Mouse (Mus musculus) heart, postnatal 25 days (tissue): ENCODE measurements around the gene Tmem251. TPM values are rescaled to one million over a fixed set of nuclear protein-coding genes. Genes with fewer than 3 reads are reported as not detected.

Source experiments
- DNase-seq: peaks from one replicate; pipeline ENCODE4 v3.0.0; 2022; ENCODE audit warnings: low spot score
- intact Hi-C: fragments of 180-260 bp; cut with DNase I; formaldehyde crosslinking; loops from one replicate; pipeline ENCODE4 v1.15.1; 2025
- total RNA-seq, 2 experiments: library from RNA; stranded (reverse); gene quantifications; 2 replicates each; pipeline ENCODE4 v1.2.3; 2021

Gene Tmem251
- total RNA-seq, 2 experiments from 2014 or later: 3.3 to 3.9 TPM

DNA sequence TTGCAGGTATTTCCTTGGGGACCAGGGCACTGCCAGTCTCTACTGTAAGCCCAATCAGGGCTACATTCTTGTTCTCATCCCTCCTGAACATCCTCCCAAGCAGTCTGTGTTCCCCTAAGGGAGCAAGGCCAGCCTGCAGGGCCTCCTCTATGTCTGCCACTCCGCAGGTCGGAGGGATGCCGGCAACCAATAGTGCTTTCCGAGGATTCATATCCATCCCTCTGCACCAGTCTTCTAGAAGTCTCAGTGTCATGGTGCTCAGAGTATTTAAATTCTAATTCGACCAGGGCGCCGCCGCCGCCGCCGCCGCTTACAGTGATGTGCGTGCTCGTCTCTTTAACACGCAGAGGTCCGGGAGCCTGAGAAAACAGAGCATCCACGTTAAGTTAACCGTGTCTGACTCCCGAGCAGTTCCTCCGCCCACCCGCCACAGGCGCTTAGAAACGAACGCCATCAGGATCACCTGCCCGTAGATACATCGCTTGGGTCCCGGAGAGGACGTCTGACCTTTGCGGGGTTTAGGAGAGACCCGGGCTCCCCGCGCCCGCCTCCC is 450 bp upstream of the Tmem251 start:
- no peak for DNase-seq
- intact Hi-C loops: loop anchor here (2.0 to 5.0 kb wide), 2 partner anchors 14 to 134 kb away; partner anchors contain the start of genes Btbd7, Gm28051, Gon7 and Ubr7

DNA sequence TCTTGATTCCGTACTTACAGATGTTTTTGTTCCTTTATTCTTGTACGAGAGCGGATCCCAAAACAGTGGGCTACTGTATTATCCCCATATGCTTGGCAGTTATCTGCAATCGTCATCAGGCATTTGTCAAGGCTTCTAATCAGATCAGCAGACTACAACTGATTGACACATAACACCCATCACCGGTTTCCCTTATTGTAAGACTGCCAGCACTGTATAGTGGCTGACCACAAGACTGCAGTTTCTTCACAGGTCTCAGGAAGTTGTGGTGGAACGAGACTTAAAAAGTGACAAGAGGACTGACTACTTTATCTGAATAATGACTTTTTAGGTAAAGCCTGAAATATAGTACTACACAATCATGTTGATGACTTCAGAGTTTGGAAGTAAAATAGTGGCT is 1.3 kb downstream of the Tmem251 start:
- intact Hi-C loops: loop anchor here (5.0 kb wide), 1 partner anchor 132 kb away; the partner anchor contains the start of gene Btbd7
- no peak for DNase-seq

DNA sequence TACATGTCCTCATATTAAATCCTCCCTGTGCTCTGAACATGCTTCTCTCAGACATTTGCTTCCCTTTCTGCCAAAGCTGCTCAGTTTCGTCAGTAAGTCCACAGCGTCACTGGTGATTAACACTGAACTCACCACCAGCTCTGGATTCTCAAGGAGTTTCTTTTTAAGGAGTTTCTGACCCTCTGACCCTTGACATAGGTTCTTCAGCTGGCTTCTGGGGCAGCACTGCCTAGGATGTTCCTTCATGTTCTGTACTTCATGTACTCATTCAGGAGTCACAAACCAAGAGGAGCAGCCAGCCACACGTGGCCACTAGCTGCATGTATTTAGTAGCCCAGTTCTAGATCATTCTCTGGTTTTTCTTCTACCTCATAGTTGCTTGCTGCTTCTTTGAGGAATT is 4.7 kb downstream of the Tmem251 start:
- intact Hi-C loops: no loop called here
- no peak for DNase-seq

DNA sequence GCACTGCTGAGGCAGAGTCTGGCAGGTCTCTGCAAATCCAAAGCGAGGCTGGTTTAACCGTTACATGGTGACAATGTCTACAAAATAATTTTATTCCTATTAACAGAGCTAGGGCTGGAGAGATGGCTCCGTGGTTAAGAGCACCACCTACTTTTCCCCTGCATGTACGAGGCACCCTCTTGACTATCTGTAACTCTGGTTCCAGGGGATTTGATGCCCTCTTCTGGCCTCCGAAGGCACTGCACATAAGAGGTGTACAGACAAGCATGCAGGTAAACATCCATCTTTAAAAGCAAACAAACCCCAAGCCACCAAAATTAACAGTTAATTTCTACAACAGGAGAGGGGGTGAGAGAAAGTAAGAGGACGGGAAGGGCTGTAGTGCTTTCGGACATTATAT is 12.7 kb downstream of the Tmem251 start:
- intact Hi-C loops: loop anchor here (2.0 kb wide), 1 partner anchor 14 kb away; the partner anchor contains the start of genes Moap1 and Tmem251
- no peak for DNase-seq

DNA sequence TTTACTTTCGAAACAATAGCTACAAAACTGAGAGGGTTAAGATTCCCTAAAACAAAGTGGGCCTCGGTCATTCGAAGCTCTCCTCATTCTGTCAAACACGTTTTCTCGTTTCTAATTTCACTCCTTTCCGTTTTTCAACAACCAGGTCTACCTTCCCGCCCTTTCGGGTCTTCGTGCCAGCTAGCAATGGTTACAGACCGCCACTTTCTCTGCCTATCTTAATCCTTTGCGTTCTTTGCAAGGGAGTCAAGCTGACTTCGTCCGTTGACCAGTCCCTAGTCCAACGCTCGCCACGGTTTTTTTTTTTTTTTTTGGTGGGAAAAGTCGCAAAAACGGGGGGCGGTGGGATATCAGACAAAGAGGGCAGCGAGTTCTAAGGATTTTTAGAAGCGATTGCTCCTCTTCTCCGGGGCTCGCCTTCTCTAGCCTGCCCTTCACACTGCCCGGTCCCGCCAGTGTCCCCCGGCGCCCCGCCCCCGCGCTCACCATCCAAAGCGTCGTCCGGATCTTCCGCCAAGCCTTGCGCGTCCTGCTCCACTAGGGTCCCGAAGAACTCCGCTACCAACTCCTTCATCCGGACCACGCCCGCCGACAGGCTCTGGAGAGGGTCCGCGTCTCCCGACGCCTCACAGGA is 13.6 kb downstream of the Tmem251 start:
- DNase-seq: no peak
- intact Hi-C loops: loop anchor here (2.0 kb wide), 1 partner anchor 14 kb away; the partner anchor contains the start of genes Moap1 and Tmem251

DNA sequence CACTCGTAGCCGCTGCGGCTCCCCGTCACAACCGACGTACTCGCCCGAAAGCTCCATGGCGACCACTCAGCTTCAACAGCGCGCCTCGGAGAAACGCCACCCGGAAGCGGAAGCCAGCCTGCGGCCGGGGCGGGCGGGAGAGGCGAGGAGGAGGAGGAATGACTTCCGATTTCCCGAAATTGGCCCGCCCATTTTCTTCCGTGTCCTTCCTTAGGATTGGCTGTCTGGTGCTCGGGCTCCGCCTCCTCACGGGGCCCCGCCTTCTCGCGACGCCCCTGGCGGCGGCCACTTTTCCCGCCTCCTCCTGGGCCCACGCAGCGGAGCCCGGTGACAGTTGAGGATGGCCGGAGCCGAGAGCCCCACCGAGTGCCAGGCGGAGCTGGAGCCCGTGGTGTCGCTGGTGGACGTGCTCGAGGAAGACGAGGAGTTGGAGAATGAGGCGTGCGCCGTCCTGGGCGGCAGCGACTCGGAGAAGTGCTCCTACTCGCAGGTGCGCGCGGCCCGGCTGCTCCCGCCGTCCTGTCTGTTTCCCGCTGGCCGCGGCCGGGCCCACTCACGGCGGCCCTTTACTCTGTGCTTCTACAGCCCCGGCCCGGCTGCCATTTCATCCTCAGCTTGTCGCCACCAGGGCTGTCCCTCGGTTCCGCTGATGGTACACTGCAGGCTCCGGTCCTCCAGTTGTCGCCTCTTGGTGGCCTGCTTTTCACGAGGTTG is 14.3 kb downstream of the Tmem251 start, which contains the start of the genes Gm28051, Gon7 and Ubr7:
TSS of gene Gm28051 (minus strand) at position 77 of the 714 bp plus-strand sequence.
TSS of gene Gon7 (minus strand) at position 115 of the 714 bp plus-strand sequence.
TSS of gene Ubr7 (plus strand) at position 279 of the 714 bp plus-strand sequence.
- intact Hi-C loops: loop anchor here (2.0 kb wide), 2 partner anchors 15 to 121 kb away; partner anchors contain the start of genes Btbd7, Moap1 and Tmem251

DNA sequence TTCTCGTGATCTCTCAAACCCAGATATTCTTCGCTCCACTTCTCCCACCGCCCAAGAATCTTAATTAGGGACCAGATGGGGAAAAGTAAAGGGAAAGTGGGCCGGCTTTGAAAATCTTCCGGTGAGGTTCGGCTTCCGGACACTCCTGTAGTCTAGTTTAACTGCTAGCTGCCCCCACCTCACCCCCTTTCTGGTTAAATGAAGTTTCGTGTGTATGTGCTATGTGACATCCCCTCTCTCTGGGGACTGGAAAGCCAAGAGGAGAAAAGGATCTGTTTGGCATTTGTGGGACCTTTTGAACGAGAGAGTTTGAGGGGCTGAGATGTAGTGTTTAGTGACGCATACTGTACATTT is 14.8 kb downstream of the Tmem251 start, which contains the start of gene Gm20604:
TSS of gene Gm20604 (minus strand) at position 270 of the 354 bp plus-strand sequence.
- intact Hi-C loops: loop anchor here (2.0 kb wide), 1 partner anchor 120 kb away; the partner anchor contains the start of gene Btbd7

More for the DNA sequence above, 14.3 kb downstream of the Tmem251 start, which contains the start of the genes Gm28051, Gon7 and Ubr7:
- peak; percentile 94 for DNase-seq

DNA sequence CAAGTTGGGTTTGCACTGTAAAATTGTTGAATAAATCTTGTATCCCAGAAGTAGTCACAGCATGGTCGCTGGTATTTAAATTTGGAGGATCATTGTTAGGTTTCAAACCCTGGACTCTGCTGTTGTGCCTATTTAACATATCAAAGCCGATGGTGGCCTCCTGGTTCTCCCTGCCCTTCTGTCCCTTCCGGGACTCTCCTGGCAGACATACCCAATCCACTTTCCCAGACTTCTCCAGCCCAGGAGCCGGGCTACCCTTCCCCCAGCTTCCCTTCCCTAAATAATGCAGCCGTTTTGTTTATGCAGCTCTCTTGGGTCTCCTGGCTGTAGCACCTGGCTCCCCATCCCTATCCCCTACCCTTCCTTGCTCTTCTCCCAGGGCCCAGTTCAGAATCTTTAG is 15.4 kb downstream of the Tmem251 start:
- intact Hi-C loops: loop anchor here (2.0 kb wide), 1 partner anchor 120 kb away; the partner anchor contains the start of gene Btbd7
- DNase-seq: no peak

More for the DNA sequence above, 14.8 kb downstream of the Tmem251 start, which contains the start of gene Gm20604:
- DNase-seq: no peak

DNA sequence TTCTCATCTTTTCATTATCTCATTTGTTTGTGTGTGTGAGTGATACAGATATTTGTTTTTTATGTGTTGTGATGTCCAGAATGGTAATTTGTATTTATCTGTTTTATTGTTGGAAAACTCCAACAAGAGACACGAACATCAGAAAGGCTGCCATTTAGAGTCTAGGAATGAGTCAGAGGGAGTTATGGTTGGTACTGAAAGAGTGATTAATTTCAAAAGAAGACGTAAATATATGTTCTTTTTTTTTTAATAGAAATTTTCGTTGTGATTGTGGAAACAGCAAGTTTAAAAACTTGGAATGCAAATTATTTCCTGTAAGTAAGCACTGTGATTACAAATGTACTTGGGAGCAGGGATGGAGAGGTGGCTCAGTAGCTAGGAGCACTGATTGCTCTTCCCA is 18.1 kb downstream of the Tmem251 start:
- DNase-seq: no peak
- intact Hi-C loops: no loop called here

DNA sequence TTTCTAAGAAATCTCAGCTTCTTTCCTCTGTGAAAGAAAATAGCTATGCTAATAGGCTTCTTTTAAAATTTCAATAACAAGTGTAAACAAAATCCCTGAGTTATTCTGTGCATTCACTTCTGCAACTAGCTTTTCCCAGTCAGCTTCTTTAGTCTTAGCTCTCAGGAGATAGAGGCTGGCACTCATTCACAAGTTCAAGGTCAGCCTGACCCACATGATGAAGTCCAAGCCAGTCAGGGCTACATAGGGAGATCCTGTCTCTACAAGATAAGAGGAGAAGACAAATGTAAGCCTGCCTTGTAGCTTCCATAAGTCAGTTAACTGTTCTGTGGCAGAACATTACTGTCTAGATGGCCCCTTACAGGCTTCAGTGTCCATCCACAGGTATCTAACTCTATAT is 20.1 kb downstream of the Tmem251 start:
- intact Hi-C loops: no loop called here
- DNase-seq: no peak

DNA sequence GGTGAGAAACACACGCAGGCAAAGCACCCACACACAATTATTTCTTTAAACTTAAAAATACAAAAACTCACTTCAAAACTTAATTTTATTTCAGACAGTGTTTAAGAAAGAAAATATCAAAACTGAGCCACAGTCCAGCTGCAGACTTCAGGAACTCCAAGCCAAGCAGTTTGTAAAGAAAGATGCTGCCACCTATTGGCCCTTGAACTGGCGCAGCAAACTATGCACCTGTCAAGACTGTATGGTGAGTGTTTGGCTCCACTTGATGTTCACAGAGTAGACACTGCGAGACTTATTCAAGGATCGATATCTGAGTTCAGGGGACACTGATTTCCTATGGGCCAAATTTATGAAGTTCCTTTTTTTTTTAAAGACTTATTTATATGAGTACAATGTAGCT is 25.4 kb downstream of the Tmem251 start:
- intact Hi-C loops: no loop called here
- no peak for DNase-seq

DNA sequence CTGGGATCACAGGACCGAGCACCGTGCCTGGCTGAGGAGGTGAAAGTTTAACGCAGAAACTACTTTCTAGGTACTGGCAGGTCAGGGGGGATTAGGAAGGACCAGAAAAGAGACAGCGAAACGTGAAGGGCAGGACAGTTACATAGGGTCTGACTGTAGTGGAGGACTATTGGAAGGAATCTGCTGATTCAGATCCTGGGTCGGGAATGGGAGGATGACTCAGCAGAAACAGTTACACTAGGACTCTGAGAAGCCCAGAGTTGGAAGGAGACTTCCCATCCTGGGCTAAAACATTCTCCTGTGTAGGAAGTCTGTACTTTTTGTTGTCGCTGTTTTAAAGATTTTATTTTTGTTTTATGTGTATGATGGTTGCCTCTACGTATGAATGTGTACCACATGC is 28.0 kb downstream of the Tmem251 start:
- intact Hi-C loops: no loop called here
- DNase-seq: no peak

DNA sequence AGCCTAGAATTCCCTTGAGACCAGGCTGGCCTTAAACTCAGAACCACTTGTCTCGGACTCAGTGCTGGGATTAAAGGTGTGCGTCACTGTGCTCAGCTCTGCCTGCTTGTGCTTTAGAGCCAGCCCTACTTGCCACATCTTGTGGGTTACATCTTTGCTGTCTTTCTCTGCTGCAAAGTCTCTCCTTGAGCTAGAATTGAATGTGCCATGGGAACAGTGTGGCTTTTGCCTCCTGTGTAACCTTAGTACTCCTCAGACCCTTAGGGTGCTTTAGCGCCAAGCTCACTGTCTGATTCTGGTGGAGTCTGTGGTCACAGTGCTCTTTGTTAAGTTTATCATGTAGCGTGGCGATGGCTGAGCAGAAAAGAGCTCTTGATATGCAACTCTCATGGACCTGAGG is 29.1 kb downstream of the Tmem251 start:
- intact Hi-C loops: no loop called here
- DNase-seq: no peak

DNA sequence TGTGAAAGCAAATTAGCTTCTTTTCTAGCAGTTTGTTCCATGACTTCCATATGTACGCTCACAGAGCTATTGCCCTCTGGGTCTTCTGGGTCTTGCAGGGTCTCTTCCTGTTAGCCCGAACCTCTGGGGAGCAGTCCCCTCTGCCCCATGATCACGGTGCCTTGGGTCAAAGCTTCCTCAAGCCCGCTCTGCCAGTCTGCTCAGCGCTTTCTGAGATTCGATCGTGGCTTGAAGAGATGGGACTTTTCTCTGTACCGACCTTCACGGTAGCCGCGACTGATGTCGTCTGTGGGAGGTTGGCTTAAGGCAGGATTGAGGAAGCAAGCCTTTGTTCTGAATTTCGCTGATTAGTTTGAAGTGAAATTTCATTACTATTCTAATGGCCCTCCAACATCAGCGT is 32.5 kb downstream of the Tmem251 start:
- no peak for DNase-seq
- intact Hi-C loops: no loop called here

DNA sequence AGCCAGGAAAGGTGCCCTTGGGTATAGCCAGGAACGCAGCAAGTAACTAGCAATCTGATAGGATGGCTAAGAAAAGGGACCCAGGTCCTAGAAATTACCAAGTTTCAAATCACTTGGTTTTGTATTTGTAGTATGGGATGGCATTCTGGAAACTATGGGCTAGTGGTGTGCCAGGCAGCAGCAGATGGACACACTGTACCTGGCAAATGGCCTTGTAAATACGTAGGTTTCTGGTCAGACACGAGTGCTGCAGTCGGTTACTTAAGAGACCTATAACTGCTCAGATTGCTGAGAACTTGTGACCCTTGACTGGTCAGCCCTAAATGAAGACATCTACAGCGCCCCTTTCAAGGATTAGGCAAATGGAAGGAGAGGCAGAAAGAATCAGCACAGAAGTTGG is 34.6 kb downstream of the Tmem251 start:
- DNase-seq: no peak
- intact Hi-C loops: no loop called here

DNA sequence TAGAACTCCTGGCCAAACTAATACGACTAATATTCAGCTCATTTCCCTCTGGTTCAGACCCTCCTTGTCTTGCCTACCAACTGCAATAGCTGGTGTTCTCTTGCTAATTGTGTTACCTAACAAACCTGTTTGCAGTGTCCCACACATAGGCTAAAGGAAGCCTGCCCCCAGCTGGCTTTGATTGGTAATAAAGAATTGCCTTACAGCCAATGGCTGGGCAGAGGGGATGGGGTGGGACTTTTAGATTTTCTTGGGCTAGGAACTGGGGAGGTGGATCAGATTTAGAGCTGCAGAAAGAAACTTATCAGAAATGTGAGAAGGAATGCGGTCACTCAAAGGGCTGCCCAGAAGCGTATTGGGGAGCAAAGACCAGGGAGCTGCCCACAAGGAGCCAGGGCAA is 35.9 kb downstream of the Tmem251 start:
- no peak for DNase-seq
- intact Hi-C loops: no loop called here

DNA sequence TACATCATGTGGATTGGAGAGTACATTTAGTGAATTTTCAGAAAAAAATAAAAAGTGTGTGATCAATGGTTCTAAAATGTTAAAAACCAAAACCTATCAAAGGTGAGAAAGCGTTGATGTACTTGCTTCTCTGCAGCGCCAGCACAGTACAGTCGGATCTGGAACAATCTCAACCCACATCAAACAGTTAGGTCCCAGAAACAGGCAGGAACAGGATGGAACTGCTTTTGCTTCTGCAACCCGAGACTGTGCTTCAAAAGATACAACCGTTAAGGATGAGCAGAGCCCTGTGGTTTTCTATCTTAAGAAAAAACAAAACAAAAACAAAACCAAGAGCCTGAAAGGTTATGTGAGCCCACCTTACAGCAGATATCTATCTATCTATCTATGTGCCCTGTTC is 39.3 kb downstream of the Tmem251 start:
- no peak for DNase-seq
- intact Hi-C loops: no loop called here

DNA sequence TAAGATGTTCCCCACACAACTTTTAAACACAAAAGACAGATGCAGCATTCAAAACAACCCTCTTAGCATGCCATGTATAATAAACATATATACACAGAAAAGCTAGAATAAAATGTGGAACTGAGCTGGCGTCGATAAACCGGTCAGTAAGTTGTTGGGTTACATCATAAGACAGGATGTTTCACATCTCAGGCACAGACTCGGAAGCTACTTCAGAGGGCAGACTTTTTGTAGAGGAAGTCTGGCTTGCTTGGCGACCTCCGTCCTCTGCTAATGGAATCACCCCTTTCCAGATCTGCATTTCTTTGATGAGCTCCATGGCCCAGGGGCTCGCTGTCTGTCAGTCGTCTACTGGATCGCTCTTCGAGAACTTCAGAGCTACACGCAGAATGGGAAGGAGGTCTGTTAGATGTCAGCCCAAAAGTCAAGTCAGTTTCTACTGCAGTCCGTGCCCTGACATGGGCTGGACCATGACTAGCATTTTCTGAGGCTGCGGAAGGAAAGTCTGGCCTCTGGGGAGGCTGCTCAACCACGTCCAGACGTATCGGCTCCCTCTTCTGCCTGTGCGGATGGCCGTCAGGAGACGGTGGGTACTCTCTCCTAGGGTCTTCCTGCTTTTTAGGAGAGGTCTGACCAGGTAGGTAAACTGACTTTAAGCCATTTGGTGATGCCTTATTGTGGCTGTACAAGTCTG is 41.5 kb downstream of the Tmem251 start:
- no peak for DNase-seq
- intact Hi-C loops: no loop called here

DNA sequence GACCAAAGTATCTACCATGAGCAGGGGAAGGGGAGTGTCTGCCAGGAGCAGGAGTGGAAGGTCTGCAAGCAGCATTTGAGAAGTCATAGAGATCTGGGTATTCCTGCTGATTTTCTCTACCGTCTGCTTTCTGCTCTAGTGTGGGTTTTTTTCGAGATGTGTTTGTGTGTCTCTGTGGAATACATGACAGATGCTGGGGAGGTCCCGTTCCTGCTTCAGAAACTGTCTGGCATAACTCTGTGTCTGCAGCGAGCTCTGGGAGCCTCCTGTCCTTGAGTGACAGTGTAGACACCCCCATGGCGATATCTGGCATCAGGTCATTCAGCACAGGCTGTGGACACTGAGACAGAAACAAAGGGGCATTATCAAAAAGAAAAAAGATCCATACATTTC is 42.0 kb downstream of the Tmem251 start:
- intact Hi-C loops: no loop called here
- DNase-seq: no peak

DNA sequence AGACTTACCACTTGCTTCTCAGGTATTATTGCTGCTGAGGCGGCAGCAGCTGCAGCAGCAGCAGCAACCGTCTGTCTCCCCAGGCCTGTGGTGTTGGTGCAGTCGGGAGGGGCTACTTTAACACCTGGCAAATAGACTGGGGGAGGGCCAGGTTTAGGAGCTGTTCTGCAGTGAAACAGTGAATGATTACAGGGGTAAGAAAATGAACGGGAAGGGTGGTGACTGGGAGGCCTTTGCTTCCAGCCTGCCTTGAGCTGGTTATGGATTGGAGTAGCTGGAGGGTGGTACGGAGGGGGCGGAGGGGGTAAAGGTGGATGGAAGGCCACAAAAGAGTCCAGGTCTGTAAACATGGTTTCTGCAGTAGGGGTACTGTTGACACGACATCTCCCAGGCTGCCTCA is 44.4 kb downstream of the Tmem251 start:
- DNase-seq: no peak

More for the DNA sequence above, 44.4 kb downstream of the Tmem251 start:
- intact Hi-C loops: no loop called here
